Mouse (Mus musculus) hindbrain, postnatal 0 days (tissue): ENCODE measurements around the gene Vmn1r205. TPM values are rescaled to one million over a fixed set of nuclear protein-coding genes. Genes with fewer than 3 reads are reported as not detected.
"Not testable (repeated sequence)": the region's sequence is repeated elsewhere in the genome, so short reads cannot be mapped to it uniquely, and the experiment has no call there.

ENCODE experiments used
- ATAC-seq: fragments of 200-750 bp; cut with Nextera tagmentation; 2 replicates; pipeline ENCODE4 v1.8.0; 2017; ENCODE audit warnings: mild to moderate bottlenecking, moderate TSS enrichment, moderate library complexity
- DNase-seq: peaks from one replicate; pipeline ENCODE4 v3.0.0-alpha.2; 2015; ENCODE audit warnings: low spot score
- H3K27ac ChIP-seq: fragments of 300-500 bp; sonication (generic); 2 replicates; pipeline ENCODE4 v1.5.1; 2014; ENCODE audit warnings: mild to moderate bottlenecking
- H3K27me3 ChIP-seq: fragments of 300-500 bp; sonication (generic); 2 replicates; pipeline ENCODE4 v1.6.1; 2014; ENCODE audit warnings: low read length, mixed read lengths; ENCODE audit not compliant: insufficient read depth
- H3K36me3 ChIP-seq: fragments of 300-500 bp; sonication (generic); 2 replicates; pipeline ENCODE4 v1.6.1; 2014; ENCODE audit warnings: low read length, mixed read lengths; ENCODE audit not compliant: insufficient read depth
- H3K4me1 ChIP-seq: fragments of 300-500 bp; sonication (generic); 2 replicates; pipeline ENCODE4 v1.6.1; 2014; ENCODE audit warnings: antibody characterized with exemption, low read length, mixed read lengths; ENCODE audit not compliant: insufficient read depth
- H3K4me2 ChIP-seq: fragments of 300-500 bp; sonication (generic); 2 replicates; pipeline ENCODE4 v1.6.1; 2014; ENCODE audit warnings: low read depth, mild to moderate bottlenecking, low read length, moderate library complexity, mixed read lengths
- H3K4me3 ChIP-seq: fragments of 300-500 bp; sonication (generic); 2 replicates; pipeline ENCODE4 v1.5.1; 2014; ENCODE audit warnings: low read length
- H3K9ac ChIP-seq: fragments of 300-500 bp; sonication (generic); replicated peaks from 2 replicates; pipeline ENCODE4 v1.6.1; 2014; ENCODE audit warnings: mild to moderate bottlenecking, low read length, moderate library complexity, mixed read lengths
- H3K9me3 ChIP-seq: fragments of 300-500 bp; sonication (generic); 2 replicates; pipeline ENCODE4 v1.6.1; 2016; ENCODE audit warnings: low read length, mixed read lengths
- CTCF ChIP-seq: IDR thresholded peaks from 2 replicates; pipeline ENCODE4 v1.5.1; 2016; ENCODE audit warnings: antibody characterized with exemption, control low read depth, low read depth
- WGBS: fragments of 180-500 bp; shearing (Covaris S2); extraction: QIAGEN DNeasy Blood & Tissue Kit; methylation state at CpG from one replicate; pipeline ENCODE4 v1.1.7; 2014; 5-methylcytosine and 5-hydroxymethylcytosine counted together
- polyA plus RNA-seq: library from polyadenylated mRNA; unstranded; fragments of >200 nt; fragmentation: Nextera tagmentation; extraction: Ambion mirVana; gene quantifications from 2 replicates; pipeline ENCODE4 v1.2.1, GENCODE M21; 2015
- total RNA-seq: library from RNA; depleted of rRNA; stranded (reverse); fragments of >200 nt; gene quantifications from 2 replicates; pipeline ENCODE4 v1.2.3, GENCODE M21; 2014; rRNA removed

Gene Vmn1r205
- total RNA-seq, result not detected in 2 replicates
- not detected in 2 replicates for polyA plus RNA-seq

DNA sequence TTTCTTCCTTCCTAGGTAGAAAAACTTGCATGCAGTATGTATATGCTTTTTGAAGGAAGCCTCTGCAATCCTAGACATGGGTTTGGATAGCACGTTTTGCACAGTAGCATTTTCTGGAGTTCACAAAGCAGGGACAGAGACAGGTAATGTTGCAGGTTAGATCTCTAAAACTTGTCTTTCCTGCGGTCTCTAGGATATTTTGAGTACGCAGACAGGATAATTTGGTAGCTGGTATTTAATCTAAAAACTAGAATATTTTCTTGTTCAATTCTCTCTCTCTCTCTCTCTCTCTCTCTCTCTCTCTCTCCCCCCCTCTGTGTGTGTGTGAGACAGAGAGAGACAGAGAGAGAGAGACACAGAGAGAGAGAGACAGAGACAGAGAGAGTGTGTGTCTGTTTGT, at the start of gene Vmn1r205:
TSS of gene Vmn1r205 (minus strand) at position 101 of the 400 bp plus-strand sequence.
- no peak for ATAC-seq
- Histone ChIP-seq H3K36me3 (no peaks in the 10 kb centered on the region), H3K27ac (no peak within 1 kb of the TSS), H3K4me3 (no peak within 1 kb of the TSS), H3K27me3 (no peaks in the 10 kb centered on the region), H3K9me3 (no peaks in the 10 kb centered on the region), H3K4me2 (no peak within 1 kb of the TSS), H3K9ac (no peak within 1 kb of the TSS), H3K4me1 (no peaks in the 10 kb centered on the region)
- TF ChIP-seq CTCF, result no peak
- no peak for DNase-seq
- 83% methylated on average over 3 of the region's 3 CpGs for WGBS

DNA sequence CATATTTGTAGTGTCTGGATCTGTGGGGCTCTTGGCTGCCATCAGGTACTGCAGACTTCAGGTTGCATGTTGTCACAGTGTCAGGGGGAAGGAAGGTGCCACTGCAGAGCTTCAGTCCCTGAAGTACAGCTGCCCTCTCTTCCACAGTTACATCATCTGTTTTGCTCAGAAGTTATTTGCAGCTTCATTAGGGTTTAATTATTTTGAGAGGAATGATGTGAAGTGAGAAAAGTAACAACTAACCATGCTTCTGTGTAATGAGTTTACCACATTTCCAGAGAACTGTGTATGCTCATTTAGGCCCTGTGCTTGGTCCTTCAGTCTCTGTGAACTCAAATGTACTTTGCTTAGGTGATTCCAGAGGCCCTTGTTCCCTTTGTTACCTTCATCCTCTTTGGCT, 31.4 kb upstream of the Vmn1r205 start, which contains the start of gene Vmn1r206:
TSS of gene Vmn1r206 (minus strand) at position 101 of the 400 bp plus-strand sequence.
- DNase-seq, H3K36me3 ChIP-seq, H3K27ac ChIP-seq, H3K9ac ChIP-seq, H3K9me3 ChIP-seq, ATAC-seq, H3K27me3 ChIP-seq, H3K4me1 ChIP-seq, H3K4me2 ChIP-seq, H3K4me3 ChIP-seq: not testable (repeated sequence)

DNA sequence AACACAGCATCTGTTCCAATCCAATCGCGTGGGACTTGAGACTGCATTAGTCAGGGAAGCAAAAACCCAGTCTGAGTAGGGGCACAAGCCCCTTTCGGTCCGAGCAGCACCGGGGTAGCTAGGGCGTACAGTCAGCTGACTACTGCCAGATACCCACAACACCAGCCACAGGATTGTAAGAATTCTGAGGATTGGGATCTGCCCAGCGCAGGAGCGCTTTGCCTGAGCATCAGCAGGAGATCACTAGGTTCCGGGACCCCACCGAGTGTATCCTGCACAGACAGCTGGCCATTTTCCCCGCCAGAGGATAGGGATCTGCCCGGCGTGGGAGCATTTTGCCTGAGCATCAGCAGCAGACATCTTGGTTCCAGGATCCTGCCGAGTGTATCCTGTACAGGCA, 9.5 kb downstream of the Vmn1r205 start:
- H3K9me3 ChIP-seq, H3K27me3 ChIP-seq, ATAC-seq, H3K4me2 ChIP-seq, H3K4me3 ChIP-seq, H3K27ac ChIP-seq, H3K4me1 ChIP-seq, DNase-seq, H3K9ac ChIP-seq, H3K36me3 ChIP-seq: not testable (repeated sequence)
- WGBS, result 87% methylated on average over 14 of the region's 14 CpGs

DNA sequence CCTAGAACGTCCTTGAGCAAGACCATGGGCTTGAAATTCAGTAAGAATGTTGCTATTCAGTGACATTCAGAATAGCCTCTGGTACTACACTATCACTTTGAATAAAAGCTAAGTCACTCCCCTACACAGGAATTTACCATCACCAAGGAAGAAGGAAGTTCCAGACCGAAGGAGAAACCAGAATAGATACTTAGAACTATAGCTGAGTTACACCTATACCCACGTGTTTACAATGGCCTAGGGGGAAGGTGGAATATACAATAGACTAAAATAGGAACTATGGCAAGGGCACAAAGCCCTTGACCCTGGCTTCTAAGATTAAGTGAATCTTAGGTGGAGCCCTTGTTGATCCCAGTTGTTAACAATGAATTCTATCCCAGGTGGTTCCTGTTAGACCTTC, 17.9 kb downstream of the Vmn1r205 start:
- not testable (repeated sequence) for H3K9me3 ChIP-seq, H3K4me2 ChIP-seq, ATAC-seq, H3K9ac ChIP-seq, H3K27ac ChIP-seq, DNase-seq, H3K4me1 ChIP-seq, H3K36me3 ChIP-seq, H3K4me3 ChIP-seq, H3K27me3 ChIP-seq
- 79% methylated on average over 3 of the region's 3 CpGs for WGBS

DNA sequence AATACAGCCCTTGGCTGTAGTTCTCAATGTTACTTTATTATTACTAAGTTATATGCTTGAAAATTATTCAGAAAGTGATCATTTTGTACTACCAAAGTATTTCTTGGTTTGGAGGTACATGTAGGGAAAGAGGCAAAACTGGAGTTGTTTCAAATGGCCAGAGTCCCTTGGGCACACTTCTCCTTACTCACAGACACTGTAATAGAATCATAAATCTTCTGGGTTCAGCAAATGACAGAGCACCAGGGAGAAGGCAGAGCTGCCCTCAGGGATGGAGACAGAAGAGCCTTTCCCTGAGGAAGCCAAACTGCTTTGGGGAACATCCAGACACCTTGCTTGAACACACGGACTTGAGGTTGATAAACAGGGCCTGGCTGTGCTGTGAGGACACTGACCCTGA, 39.9 kb downstream of the Vmn1r205 start, which contains the start of gene Vmn1r204:
TSS of gene Vmn1r204 (plus strand) at position 301 of the 400 bp plus-strand sequence.
- H3K4me3 ChIP-seq, H3K27ac ChIP-seq, H3K4me1 ChIP-seq, ATAC-seq, H3K36me3 ChIP-seq, DNase-seq, H3K27me3 ChIP-seq, H3K9me3 ChIP-seq, H3K9ac ChIP-seq, H3K4me2 ChIP-seq: not testable (repeated sequence)
- 68% methylated on average over 1 of the region's 1 CpGs for WGBS

Other genes starting within 250 kb of the Vmn1r205 start
- not detected in 2 replicates for gene Vmn1r198, start 242.6 kb downstream of the Vmn1r205 start, total RNA-seq
- not detected in 2 replicates for gene Vmn1r198, start 242.6 kb downstream of the Vmn1r205 start, polyA plus RNA-seq
- gene Vmn1r199, start 213.2 kb downstream of the Vmn1r205 start, total RNA-seq, result not detected in 2 replicates
- not detected in 2 replicates for gene Vmn1r199, start 213.2 kb downstream of the Vmn1r205 start, polyA plus RNA-seq
- gene Vmn1r200, start 202.6 kb downstream of the Vmn1r205 start, total RNA-seq, result not detected in 2 replicates
- not detected in 2 replicates for gene Vmn1r200, start 202.6 kb downstream of the Vmn1r205 start, polyA plus RNA-seq
- gene Vmn1r201, start 121.1 kb downstream of the Vmn1r205 start, total RNA-seq, result not detected in 2 replicates
- not detected in 2 replicates for gene Vmn1r201, start 121.1 kb downstream of the Vmn1r205 start, polyA plus RNA-seq
- gene Vmn1r202, start 87.6 kb downstream of the Vmn1r205 start, total RNA-seq, result not detected in 2 replicates
- gene Vmn1r202, start 87.6 kb downstream of the Vmn1r205 start, polyA plus RNA-seq, result not detected in 2 replicates
- not detected in 2 replicates for gene Vmn1r203, start 74.9 kb downstream of the Vmn1r205 start, total RNA-seq
- not detected in 2 replicates for gene Vmn1r203, start 74.9 kb downstream of the Vmn1r205 start, polyA plus RNA-seq
- not detected in 2 replicates for gene Vmn1r204, start 39.8 kb downstream of the Vmn1r205 start, total RNA-seq
- gene Vmn1r204, start 39.8 kb downstream of the Vmn1r205 start, polyA plus RNA-seq, result not detected in 2 replicates
- gene Vmn1r206, start 31.3 kb upstream of the Vmn1r205 start, total RNA-seq, result not detected in 2 replicates
- gene Vmn1r206, start 31.3 kb upstream of the Vmn1r205 start, polyA plus RNA-seq, result not detected in 2 replicates
- not detected in 2 replicates for gene Vmn1r207-ps, start 136.6 kb upstream of the Vmn1r205 start, total RNA-seq
- gene Vmn1r207-ps, start 136.6 kb upstream of the Vmn1r205 start, polyA plus RNA-seq, result not detected in 2 replicates
- not detected in 2 replicates for gene Vmn1r208, start 184.4 kb upstream of the Vmn1r205 start, total RNA-seq
- not detected in 2 replicates for gene Vmn1r208, start 184.4 kb upstream of the Vmn1r205 start, polyA plus RNA-seq
- 0.05 TPM in 1 of 2 replicates, not detected in the other for gene Vmn1r209, start 216.7 kb upstream of the Vmn1r205 start, total RNA-seq
- gene Vmn1r209, start 216.7 kb upstream of the Vmn1r205 start, polyA plus RNA-seq, result not detected in 2 replicates
- gene Vmn1r210, start 238.3 kb upstream of the Vmn1r205 start, total RNA-seq, result not detected in 2 replicates
- gene Vmn1r210, start 238.3 kb upstream of the Vmn1r205 start, polyA plus RNA-seq, result not detected in 2 replicates